Mouse (Mus musculus) kidney, adult 2 months (tissue): Measurements from ENCODE around the gene Hltf.

Experiments
- CTCF ChIP-seq: fragments of 200-500 bp; conservative IDR thresholded peaks from 2 replicates; pipeline ENCODE4 v1.5.1; 2011; ENCODE audit warnings: low read depth, mild to moderate bottlenecking, control low read depth, low read length, moderate library complexity, mixed read lengths; ENCODE audit not compliant: insufficient read depth, insufficient read length
- POLR2A ChIP-seq: fragments of 200-500 bp; IDR thresholded peaks from one replicate; pipeline ENCODE4 v1.6.1; 2011; ENCODE audit warnings: low read depth, low read length, control low read depth

DNA sequence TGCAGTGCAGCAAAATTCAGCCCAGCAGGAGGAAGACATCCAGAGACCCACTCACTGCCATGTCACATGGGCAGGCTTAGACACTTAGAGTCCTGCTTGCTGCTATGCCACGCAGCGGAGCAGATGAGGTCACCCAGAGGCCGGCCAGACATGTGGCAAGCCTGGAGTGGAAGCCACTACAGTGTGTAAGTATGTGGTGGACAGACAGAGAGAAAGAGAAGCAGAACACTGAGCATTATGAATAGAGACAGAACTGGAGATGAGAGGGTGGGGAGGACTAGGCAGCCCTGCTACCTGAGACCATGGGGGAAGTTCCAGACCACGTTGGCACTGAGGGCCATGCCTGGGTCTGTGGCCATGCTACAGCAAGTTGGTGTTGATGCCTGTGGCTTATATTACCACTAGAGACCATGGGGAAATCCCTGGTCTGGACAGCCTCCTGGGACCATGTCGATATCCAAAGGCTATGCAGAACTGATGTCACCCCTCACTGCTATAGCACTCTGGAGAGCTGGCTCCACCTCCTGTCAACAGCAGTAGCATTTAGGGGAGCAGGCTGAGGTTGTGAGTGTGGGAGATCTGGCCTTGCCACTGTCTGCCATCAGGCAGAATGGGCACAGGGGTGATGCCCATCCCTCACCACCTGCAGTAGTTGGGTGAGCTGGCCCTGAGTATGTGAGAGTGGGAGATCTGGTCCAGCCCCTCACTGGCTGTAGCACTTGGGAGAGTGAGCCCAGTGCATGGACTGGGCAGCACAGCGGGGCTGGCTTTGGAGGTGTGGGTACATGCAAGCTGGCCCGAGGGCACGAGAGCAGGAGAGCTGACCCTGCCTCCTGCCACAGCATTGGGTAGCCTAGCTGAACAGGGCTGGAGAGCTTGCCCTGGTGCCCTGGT lies 73.1 kb downstream of the Hltf start:
- no peak for TF ChIP-seq POLR2A
- no peak for TF ChIP-seq CTCF
